ENCODE assay signal across 8 mouse cellular contexts in the genomic region with DNA sequence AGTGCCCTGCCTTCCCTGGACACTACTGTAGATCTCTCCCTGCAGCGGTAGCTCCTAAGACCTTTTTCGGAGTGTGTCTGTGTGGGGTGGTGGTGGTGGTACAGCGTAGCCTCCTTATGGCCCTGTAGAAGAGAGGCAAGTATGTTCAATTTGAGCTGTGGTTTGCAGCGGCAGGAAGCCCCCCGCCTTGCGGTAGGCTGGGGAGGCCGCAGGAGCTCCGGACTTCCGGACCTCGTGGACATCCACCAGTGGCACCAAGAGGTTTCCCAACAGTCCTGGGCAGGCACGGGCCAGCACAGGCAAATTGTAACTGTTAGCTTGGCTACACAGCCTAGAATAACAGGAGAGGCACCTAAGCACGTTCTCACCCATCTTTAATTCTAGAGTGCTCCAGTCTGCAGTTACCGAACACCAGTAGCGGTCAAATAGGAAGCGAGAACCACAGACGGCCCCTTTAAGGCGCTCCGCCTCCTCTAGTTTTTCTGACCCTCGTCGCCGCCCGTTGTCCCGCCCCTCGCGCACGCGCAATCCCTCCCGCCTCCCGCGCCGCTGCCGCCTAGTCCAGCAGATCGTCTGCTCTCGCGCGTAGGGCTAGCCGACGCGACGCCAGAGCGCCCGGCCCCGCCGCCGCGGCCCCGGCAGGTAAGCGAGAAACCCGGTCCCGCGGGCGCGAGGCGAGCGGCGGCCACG. TPM values are rescaled to one million over a fixed set of nuclear protein-coding genes. Genes with fewer than 3 reads are reported as not detected.
DNase-seq lines count a peak whose midpoint lies in the region; ATAC-seq and TF ChIP-seq lines count a peak whose summit lies in the region.

A gene (plus strand): TSS at position 519 of the 690 bp plus-strand sequence.

- intact Hi-C loops in gastrocnemius, adult 2 months (cut with DNase I) = loop anchor here (10.0 kb wide), 1 partner anchor 230 kb away; no protein-coding TSS in a partner anchor
- intact Hi-C loops in left cerebral cortex, adult 2 months (cut with DNase I) = loop anchor here (1.0 to 2.0 kb wide), 3 partner anchors 26 to 72 kb away; a partner anchor contains a TSS

- peaks cover 18% of the 10 kb centered on the region for H3K4me1 ChIP-seq in hindbrain, postnatal 0 days (ENCODE audit: insufficient read depth, low read length)

- DNase-seq in ZHBTc4 (ENCODE audit: low read depth, low spot score) = peak; percentile 97
- peak; percentile 98 for DNase-seq in gastrocnemius, adult 2 months
- peak; percentile 95 for DNase-seq in hindbrain, postnatal 0 days (ENCODE audit: low spot score)
- DNase-seq in left cerebral cortex, adult 2 months (ENCODE audit: extremely low spot score in 1 of 2, low spot score in 2 of 2) = peak; percentile 97 to 99
- DNase-seq in right cerebral cortex, adult 2 months (ENCODE audit: low spot score in 2 of 2) = peak; percentile 95 to 99
- DNase-seq in urinary bladder, postnatal 14 days (ENCODE audit: low spot score) = peak; percentile 97

- 1% methylated on average over 57 of the region's 57 CpGs for WGBS in hindbrain, postnatal 0 days

- no peaks in the 10 kb centered on the region for H3K27me3 ChIP-seq in hindbrain, postnatal 0 days (ENCODE audit: insufficient read depth, low read length)

- H3K27ac ChIP-seq in gastrocnemius, adult 2 months = peak within 1 kb of the TSS; percentile 92
- H3K27ac ChIP-seq in hindbrain, postnatal 0 days = peak within 1 kb of the TSS; percentile 86
- H3K27ac ChIP-seq in left cerebral cortex, adult 2 months = peak within 1 kb of the TSS; percentile 93

- peaks cover 3% of the 10 kb centered on the region for H3K36me3 ChIP-seq in hindbrain, postnatal 0 days (ENCODE audit: insufficient read depth, low read length)

- peak; percentile 78 for ATAC-seq in common myeloid progenitor, adult 5-6 weeks (replicated peaks; ENCODE audit: low read depth, poor library complexity, severe bottlenecking)
- peak; percentile 92 for ATAC-seq in hindbrain, postnatal 0 days
- peak; percentile 78 for ATAC-seq in megakaryocyte, adult 5-6 weeks (ENCODE audit: poor library complexity, severe bottlenecking)

- peak within 1 kb of the TSS; percentile 70 for H3K4me2 ChIP-seq in hindbrain, postnatal 0 days (ENCODE audit: low read depth, low read length)

- H3K9ac ChIP-seq in hindbrain, postnatal 0 days (replicated peaks; ENCODE audit: low read length) = peak within 1 kb of the TSS; percentile 87

- TF ChIP-seq CTCF in gastrocnemius, adult 2 months (IDR thresholded peaks at IDR 0.05) = peak; percentile 60
- peak; percentile 73 for TF ChIP-seq CTCF in hindbrain, postnatal 0 days (IDR thresholded peaks at IDR 0.05; ENCODE audit: low read depth)
- TF ChIP-seq CTCF in left cerebral cortex, adult 2 months (IDR thresholded peaks at IDR 0.05) = peak; percentile 59

- peak within 1 kb of the TSS; percentile 82 for H3K4me3 ChIP-seq in gastrocnemius, adult 2 months
- H3K4me3 ChIP-seq in hindbrain, postnatal 0 days (ENCODE audit: low read length) = peak within 1 kb of the TSS; percentile 84
- peak within 1 kb of the TSS; percentile 68 for H3K4me3 ChIP-seq in left cerebral cortex, adult 2 months

- no peaks in the 10 kb centered on the region for H3K9me3 ChIP-seq in hindbrain, postnatal 0 days (ENCODE audit: low read length)

RNA-seq across cellular contexts. Expression of the gene that starts here (rescaled TPM):
- 83.4 and 86.4 TPM in 2 replicates for total RNA-seq in common myeloid progenitor, adult 5-6 weeks (2017)
- 10 to 100 TPM; 18.8 to 21.3 TPM for total RNA-seq in gastrocnemius, adult 2 months (2021)
- 46.1 and 51.9 TPM in 2 replicates for total RNA-seq in hindbrain, postnatal 0 days (2014; rRNA removed)
- 34.5 and 35.1 TPM in 2 replicates for polyA plus RNA-seq in hindbrain, postnatal 0 days (2015; fragmentation: Nextera tagmentation; extraction: Ambion mirVana)
- 10 to 100 TPM; 26.7 to 27.2 TPM for total RNA-seq in left cerebral cortex, adult 2 months (2021)
- total RNA-seq in megakaryocyte, adult 5-6 weeks (2015) = 21.3 and 22.2 TPM in 2 replicates
- total RNA-seq in megakaryocyte, adult 5-6 weeks (2017) = 42.8 and 44.8 TPM in 2 replicates

Comparison
In these comparisons a context has a peak if more than half of its experiments do, and no peak if none do; other contexts are left out.
1. Peak in every context shown above with its lines: DNase-seq, ATAC-seq, H3K4me3 ChIP-seq and H3K27ac ChIP-seq.